ENCODE assay signal across 8 mouse cellular contexts in genomic region chr7:141168518-141168953, GRCm38 (mm10). TPM values are rescaled to one million over a fixed set of nuclear protein-coding genes. Genes with fewer than 3 reads are reported as not detected.
DNase-seq lines count a peak whose midpoint lies in the region; ATAC-seq and TF ChIP-seq lines count a peak whose summit lies in the region.

No protein-coding gene starts in this region.

- peak overlapping the region; percentile 83 for H3K27ac ChIP-seq in layer of hippocampus, adult 2 months
- peak overlapping the region; percentile 86 for H3K27ac ChIP-seq in liver, postnatal 0 days (ENCODE audit: low read depth)
- no peak overlapping the region for H3K27ac ChIP-seq in neural tube, embryonic 11.5 days (ENCODE audit: low read depth, low read length)

- DNase-seq in layer of hippocampus, adult 2 months (ENCODE audit: low spot score in 2 of 2), result no peak
- DNase-seq in layer of hippocampus, adult 9-11 months, result no peak
- DNase-seq in embryo, embryonic 11.5 days (ENCODE audit: low read depth, low spot score), result peak; percentile 29
- peak; percentile 79 to 84 for DNase-seq in heart, adult 18-20 months
- DNase-seq in kidney, adult 11 months, result peak; percentile 72
- peak; percentile 80 for DNase-seq in liver, postnatal 0 days
- peak; percentile 24 for DNase-seq in neural tube, embryonic 11.5 days (ENCODE audit: low spot score)
- DNase-seq in testis, postnatal 10 days (ENCODE audit: low spot score), result peak; percentile 77

- H3K9ac ChIP-seq in liver, postnatal 0 days (replicated peaks), result peak overlapping the region; percentile 77
- H3K9ac ChIP-seq in neural tube, embryonic 11.5 days (ENCODE audit: low read length), result peak overlapping the region; percentile 59

- WGBS in liver, postnatal 0 days (ENCODE audit: insufficient replicate concordance), result 1% methylated on average over 22 of the region's 22 CpGs
- 7% methylated on average over 22 of the region's 22 CpGs for WGBS in neural tube, embryonic 11.5 days

- TF ChIP-seq CTCF in layer of hippocampus, adult 2 months (conservative IDR thresholded peaks at IDR 0.05), result no peak
- TF ChIP-seq CTCF in liver, postnatal 0 days (IDR thresholded peaks at IDR 0.05; ENCODE audit: low read depth), result no peak

- H3K36me3 ChIP-seq in liver, postnatal 0 days (replicated peaks; ENCODE audit: insufficient read depth, low read length), result peaks cover 19% of the 10 kb centered on the region
- no peaks in the 10 kb centered on the region for H3K36me3 ChIP-seq in neural tube, embryonic 11.5 days (ENCODE audit: control insufficient read depth, insufficient read depth, low read length)

- peak overlapping the region; percentile 54 for H3K4me3 ChIP-seq in layer of hippocampus, adult 2 months
- H3K4me3 ChIP-seq in liver, postnatal 0 days (ENCODE audit: low read depth, low read length), result peak overlapping the region; percentile 66
- H3K4me3 ChIP-seq in neural tube, embryonic 11.5 days (ENCODE audit: low read depth, low read length), result peak overlapping the region; percentile 26

- H3K4me2 ChIP-seq in liver, postnatal 0 days (ENCODE audit: low read depth, low read length), result peak overlapping the region; percentile 95
- peak overlapping the region; percentile 47 for H3K4me2 ChIP-seq in neural tube, embryonic 11.5 days (ENCODE audit: low read depth)

- ATAC-seq in liver, postnatal 0 days, result peak; percentile 48
- ATAC-seq in neural tube, embryonic 11.5 days (ENCODE audit: insufficient read depth, low FRiP score, low TSS enrichment), result no peak

- H3K27me3 ChIP-seq in liver, postnatal 0 days (ENCODE audit: insufficient read depth, low read length), result no peaks in the 10 kb centered on the region
- no peaks in the 10 kb centered on the region for H3K27me3 ChIP-seq in neural tube, embryonic 11.5 days (ENCODE audit: control insufficient read depth, insufficient read depth, low read length)

- no peaks in the 10 kb centered on the region for H3K9me3 ChIP-seq in liver, postnatal 0 days (ENCODE audit: low read length)
- no peaks in the 10 kb centered on the region for H3K9me3 ChIP-seq in neural tube, embryonic 11.5 days (ENCODE audit: control insufficient read depth, low read length)

- peaks cover 51% of the 10 kb centered on the region for H3K4me1 ChIP-seq in liver, postnatal 0 days (ENCODE audit: insufficient read depth)
- H3K4me1 ChIP-seq in neural tube, embryonic 11.5 days (ENCODE audit: control insufficient read depth, insufficient read depth, low read length), result peaks cover 17% of the 10 kb centered on the region

- no peak for TF ChIP-seq EP300 in liver, postnatal 0 days (IDR thresholded peaks at IDR 0.05; ENCODE audit: low read depth)

RNA-seq across cellular contexts. Expression of gene Rnh1, which starts 4.1 kb away (rescaled TPM):
- total RNA-seq in layer of hippocampus, adult 2 months (2021), result 10 to 100 TPM; 40.6 to 42.3 TPM
- 10 to 100 TPM; 71.5 to 77.6 TPM for total RNA-seq in heart, adult 18-20 months (2021)
- 55.2 and 55.7 TPM in 2 replicates for polyA plus RNA-seq in liver, postnatal 0 days (2015; fragmentation: Nextera tagmentation; extraction: Ambion mirVana)
- polyA plus RNA-seq in neural tube, embryonic 11.5 days (2014; fragmentation: Nextera tagmentation; extraction: Ambion mirVana), result 69.5 and 69.7 TPM in 2 replicates

RNA-seq across cellular contexts. Expression of gene Hras, which starts 25.3 kb away (rescaled TPM):
- total RNA-seq in layer of hippocampus, adult 2 months (2021), result 100 to 1,000 TPM; 200 to 222 TPM
- 100 to 1,000 TPM in 1 of 2 experiments, 10 to 100 TPM in 1; 91.4 to 103 TPM for total RNA-seq in heart, adult 18-20 months (2021)
- 44.0 and 46.2 TPM in 2 replicates for polyA plus RNA-seq in liver, postnatal 0 days (2015; fragmentation: Nextera tagmentation; extraction: Ambion mirVana)
- polyA plus RNA-seq in neural tube, embryonic 11.5 days (2014; fragmentation: Nextera tagmentation; extraction: Ambion mirVana), result 111 and 122 TPM in 2 replicates

RNA-seq across cellular contexts. Expression of gene Lrrc56, which starts 25.4 kb away (rescaled TPM):
- total RNA-seq in layer of hippocampus, adult 2 months (2021), result 1 to 10 TPM; 4.5 to 5.7 TPM
- total RNA-seq in heart, adult 18-20 months (2021), result 1 to 10 TPM; 2.0 to 3.4 TPM
- polyA plus RNA-seq in liver, postnatal 0 days (2015; fragmentation: Nextera tagmentation; extraction: Ambion mirVana), result 2.0 and 2.2 TPM in 2 replicates
- 9.1 and 9.5 TPM in 2 replicates for polyA plus RNA-seq in neural tube, embryonic 11.5 days (2014; fragmentation: Nextera tagmentation; extraction: Ambion mirVana)

RNA-seq across cellular contexts. Expression of gene Lmntd2, which starts 45.3 kb away (rescaled TPM):
- total RNA-seq in layer of hippocampus, adult 2 months (2021), result not detected
- not detected for total RNA-seq in heart, adult 18-20 months (2021)
- 0.49 TPM in 2 replicates for polyA plus RNA-seq in liver, postnatal 0 days (2015; fragmentation: Nextera tagmentation; extraction: Ambion mirVana)
- polyA plus RNA-seq in neural tube, embryonic 11.5 days (2014; fragmentation: Nextera tagmentation; extraction: Ambion mirVana), result 1.9 and 2.0 TPM in 2 replicates

RNA-seq across cellular contexts. Expression of gene Ptdss2, which starts 46.4 kb away (rescaled TPM):
- total RNA-seq in layer of hippocampus, adult 2 months (2021), result 10 to 100 TPM; 50.8 to 64.4 TPM
- 10 to 100 TPM; 28.1 to 30.3 TPM for total RNA-seq in heart, adult 18-20 months (2021)
- polyA plus RNA-seq in liver, postnatal 0 days (2015; fragmentation: Nextera tagmentation; extraction: Ambion mirVana), result 57.9 and 71.0 TPM in 2 replicates
- 69.0 and 69.5 TPM in 2 replicates for polyA plus RNA-seq in neural tube, embryonic 11.5 days (2014; fragmentation: Nextera tagmentation; extraction: Ambion mirVana)

Comparison
In these comparisons a context has a peak if more than half of its experiments do, and no peak if none do; other contexts are left out.
1. DNase-seq: peak in embryo, embryonic 11.5 days (single experiment), heart, adult 18-20 months (2 of 2), kidney, adult 11 months (single experiment), liver, postnatal 0 days (single experiment), neural tube, embryonic 11.5 days (single experiment) and testis, postnatal 10 days (single experiment); none in layer of hippocampus, adult 2 months (0 of 2) and layer of hippocampus, adult 9-11 months (single experiment).
2. Peak in every context shown above with its lines, with median percentiles within 50 percentile points of each other: H3K4me3 ChIP-seq.